Mouse (Mus musculus): Measurements from ENCODE around the gene Klf9.

- TF ChIP-seq CTCF (IDR thresholded peaks at IDR 0.05; ENCODE audit: insufficient read depth, low read depth, low read length), result no peak
- no peak for TF ChIP-seq POLR2A (IDR thresholded peaks at IDR 0.05; ENCODE audit: insufficient read depth, low read depth, low read length)
Observed at GRCm38 (mm10) chr19:23150556-23151265, 9.7 kb downstream of the Klf9 start.
